Mouse (Mus musculus): ENCODE measurements around the gene Traf3. TPM values are rescaled to one million over a fixed set of nuclear protein-coding genes. Genes with fewer than 3 reads are reported as not detected.
A peak's percentile ranks its signal among the peaks of the same experiment; 100 is the strongest.

Gene Traf3
- polyA plus RNA-seq, 1 experiment: 29.2 TPM

DNA sequence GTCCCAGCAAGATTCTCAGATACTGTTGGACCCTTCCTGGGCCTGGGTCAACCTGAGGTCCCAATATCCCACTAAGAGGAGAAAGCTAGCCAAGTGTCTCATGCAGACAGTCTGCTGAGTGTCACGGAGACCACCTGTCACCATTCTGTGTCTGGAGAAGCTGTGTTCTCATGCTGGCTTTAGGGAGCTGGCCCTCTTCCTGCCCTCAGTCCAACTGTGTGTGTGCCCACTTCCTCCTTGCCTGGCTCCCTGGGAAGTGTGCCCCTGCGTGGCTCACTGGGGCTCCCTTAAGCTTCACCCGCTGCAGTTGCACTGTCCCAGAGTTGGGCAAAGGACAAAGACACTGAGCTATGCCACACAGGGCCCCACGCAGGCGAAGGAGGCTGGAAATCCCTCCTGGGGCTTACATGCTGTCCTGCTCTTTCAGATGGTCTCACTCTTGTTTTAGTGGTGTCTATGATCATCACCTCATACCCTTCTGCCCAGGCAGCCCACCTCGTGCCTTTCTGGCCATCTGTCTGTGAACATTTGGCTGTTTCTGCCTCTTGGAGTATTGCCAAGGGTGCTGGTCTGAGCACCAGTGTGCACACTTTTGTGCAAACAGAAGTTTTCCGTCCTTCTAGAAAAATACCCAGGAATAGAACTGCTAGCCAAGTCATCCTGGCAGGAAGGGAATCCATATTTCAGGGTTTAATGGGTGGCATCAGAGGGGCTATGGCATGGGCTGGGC lies 13.0 kb upstream of the Traf3 start:
- Histone ChIP-seq H3K4me1 (ENCODE audit: control insufficient read depth, insufficient read depth, insufficient read length) (peaks cover 3% of the 10 kb centered on the region; the same call in 1 of the 2 replicates), H3K36me3 (ENCODE audit: control insufficient read depth, insufficient read depth, low read length) (no peaks in the 10 kb centered on the region), H3K27me3 (ENCODE audit: control insufficient read depth, insufficient read depth, low read length) (no peaks in the 10 kb centered on the region), H3K27ac (ENCODE audit: insufficient read depth, low read length) (no peak overlapping the region), H3K4me3 (ENCODE audit: extremely low read depth, insufficient read depth, insufficient read length) (no peak overlapping the region)
- TF ChIP-seq CTCF (IDR thresholded peaks at IDR 0.05; ENCODE audit: extremely low read depth, insufficient read depth, insufficient read length, insufficient replicate concordance) (no peak), POLR2A (IDR thresholded peaks at IDR 0.05; ENCODE audit: low read depth, low read length) (no peak)
- DNase-seq (ENCODE audit: low read depth in 1 of 2, low spot score in 2 of 2): no peak
- 53% methylated on average over 7 of the region's 7 CpGs for WGBS

GRCm38 (mm10) chr12:111153946-111154345 lies 12.2 kb upstream of the Traf3 start:
- H3K27me3 ChIP-seq (ENCODE audit: control insufficient read depth, insufficient read depth, low read length): no peaks in the 10 kb centered on the region
- TF ChIP-seq POLR2A (IDR thresholded peaks at IDR 0.05; ENCODE audit: low read depth, low read length) (no peak), CTCF (IDR thresholded peaks at IDR 0.05; ENCODE audit: extremely low read depth, insufficient read depth, insufficient read length, insufficient replicate concordance) (no peak)
- no peak for DNase-seq (ENCODE audit: low read depth in 1 of 2, low spot score in 2 of 2)
- H3K27ac ChIP-seq (ENCODE audit: insufficient read depth, low read length): no peak overlapping the region
- WGBS: 92% methylated on average over 5 of the region's 5 CpGs
- H3K4me1 ChIP-seq (ENCODE audit: control insufficient read depth, insufficient read depth, insufficient read length): peaks cover 6% of the 10 kb centered on the region; the same call in 1 of the 2 replicates
- H3K36me3 ChIP-seq (ENCODE audit: control insufficient read depth, insufficient read depth, low read length): no peaks in the 10 kb centered on the region
- H3K4me3 ChIP-seq (ENCODE audit: extremely low read depth, insufficient read depth, insufficient read length): no peak overlapping the region

DNA sequence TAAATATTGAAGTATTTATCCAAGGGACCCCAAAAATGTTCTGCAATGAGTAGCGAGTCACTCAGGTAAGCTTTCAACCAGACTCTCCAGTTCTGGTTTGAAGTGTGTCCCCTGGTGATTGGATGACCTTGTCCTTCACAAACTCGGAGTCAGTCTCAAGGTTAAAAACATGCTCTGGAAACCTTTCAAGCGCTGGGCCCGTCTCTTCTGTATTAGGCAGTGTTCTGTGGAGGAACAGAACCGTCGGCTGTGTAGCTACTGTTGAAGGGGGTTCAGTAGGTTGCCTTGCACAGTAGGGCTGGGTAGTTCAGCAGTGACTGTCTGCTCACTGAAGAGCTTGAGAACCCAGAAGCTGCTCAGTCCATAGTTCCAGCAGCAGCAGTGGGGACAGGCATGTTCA lies 11.5 kb upstream of the Traf3 start:
- Histone ChIP-seq H3K4me1 (ENCODE audit: control insufficient read depth, insufficient read depth, insufficient read length) (peaks cover 8% of the 10 kb centered on the region; the same call in 1 of the 2 replicates), H3K4me3 (ENCODE audit: extremely low read depth, insufficient read depth, insufficient read length) (no peak overlapping the region), H3K36me3 (ENCODE audit: control insufficient read depth, insufficient read depth, low read length) (no peaks in the 10 kb centered on the region), H3K27ac (ENCODE audit: insufficient read depth, low read length) (no peak overlapping the region), H3K27me3 (ENCODE audit: control insufficient read depth, insufficient read depth, low read length) (no peaks in the 10 kb centered on the region)
- WGBS: 93% methylated on average over 6 of the region's 6 CpGs
- no peak for DNase-seq (ENCODE audit: low read depth in 1 of 2, low spot score in 2 of 2)
- TF ChIP-seq POLR2A (IDR thresholded peaks at IDR 0.05; ENCODE audit: low read depth, low read length): no peak
- no peak for TF ChIP-seq CTCF (IDR thresholded peaks at IDR 0.05; ENCODE audit: extremely low read depth, insufficient read depth, insufficient read length, insufficient replicate concordance)

GRCm38 (mm10) chr12:111155756-111156155 lies 10.4 kb upstream of the Traf3 start:
- 72% methylated on average over 1 of the region's 1 CpGs for WGBS
- TF ChIP-seq POLR2A (IDR thresholded peaks at IDR 0.05; ENCODE audit: low read depth, low read length) (no peak), CTCF (IDR thresholded peaks at IDR 0.05; ENCODE audit: extremely low read depth, insufficient read depth, insufficient read length, insufficient replicate concordance) (no peak)
- H3K36me3 ChIP-seq (ENCODE audit: control insufficient read depth, insufficient read depth, low read length): no peaks in the 10 kb centered on the region
- H3K4me1 ChIP-seq (ENCODE audit: control insufficient read depth, insufficient read depth, insufficient read length): peaks cover 9% of the 10 kb centered on the region; the same call in 1 of the 2 replicates
- DNase-seq (ENCODE audit: low read depth in 1 of 2, low spot score in 2 of 2): no peak
- no peak overlapping the region for H3K27ac ChIP-seq (ENCODE audit: insufficient read depth, low read length)
- no peak overlapping the region for H3K4me3 ChIP-seq (ENCODE audit: extremely low read depth, insufficient read depth, insufficient read length)
- H3K27me3 ChIP-seq (ENCODE audit: control insufficient read depth, insufficient read depth, low read length): no peaks in the 10 kb centered on the region

GRCm38 (mm10) chr12:111159659-111160428 lies 6.3 kb upstream of the Traf3 start:
- peak; percentile 2; the same call in 1 of the 2 replicates for TF ChIP-seq POLR2A (IDR thresholded peaks at IDR 0.05; ENCODE audit: low read depth, low read length)
- no peak for TF ChIP-seq CTCF (IDR thresholded peaks at IDR 0.05; ENCODE audit: extremely low read depth, insufficient read depth, insufficient read length, insufficient replicate concordance)
- Histone ChIP-seq H3K27ac (ENCODE audit: insufficient read depth, low read length) (peak overlapping the region; percentile 97), H3K4me1 (ENCODE audit: control insufficient read depth, insufficient read depth, insufficient read length) (peaks cover 36% of the 10 kb centered on the region; the same call in 1 of the 2 replicates), H3K27me3 (ENCODE audit: control insufficient read depth, insufficient read depth, low read length) (no peaks in the 10 kb centered on the region), H3K4me3 (ENCODE audit: extremely low read depth, insufficient read depth, insufficient read length) (peak overlapping the region; percentile 57), H3K36me3 (ENCODE audit: control insufficient read depth, insufficient read depth, low read length) (no peaks in the 10 kb centered on the region)
- WGBS: 5% methylated on average over 12 of the region's 12 CpGs
- peak; percentile 95 to 97 for DNase-seq (ENCODE audit: low read depth in 1 of 2, low spot score in 2 of 2)

- Histone ChIP-seq H3K4me1 (ENCODE audit: control insufficient read depth, insufficient read depth, insufficient read length) (peaks cover 44% of the 10 kb centered on the region; the same call in 1 of the 2 replicates), H3K4me3 (ENCODE audit: extremely low read depth, insufficient read depth, insufficient read length) (peak overlapping the region; percentile 57; the same call in 1 of the 2 replicates), H3K27ac (ENCODE audit: insufficient read depth, low read length) (peak overlapping the region; percentile 97), H3K36me3 (ENCODE audit: control insufficient read depth, insufficient read depth, low read length) (no peaks in the 10 kb centered on the region), H3K27me3 (ENCODE audit: control insufficient read depth, insufficient read depth, low read length) (no peaks in the 10 kb centered on the region)
- no peak for DNase-seq (ENCODE audit: low read depth in 1 of 2, low spot score in 2 of 2)
- TF ChIP-seq POLR2A (IDR thresholded peaks at IDR 0.05; ENCODE audit: low read depth, low read length) (no peak), CTCF (IDR thresholded peaks at IDR 0.05; ENCODE audit: extremely low read depth, insufficient read depth, insufficient read length, insufficient replicate concordance) (no peak)
- 82% methylated on average over 10 of the region's 10 CpGs for WGBS
Observed at GRCm38 (mm10) chr12:111160871-111161270, 5.3 kb upstream of the Traf3 start.

Data from spleen, adult 2 months (tissue).